Mouse (Mus musculus): Measurements from ENCODE around the gene Tubb3. TPM values are rescaled to one million over a fixed set of nuclear protein-coding genes. Genes with fewer than 3 reads are reported as not detected.
"Not testable (repeated sequence)": the region's sequence is repeated elsewhere in the genome, so short reads cannot be mapped to it uniquely, and the experiment has no call there.

Tubb3 gene
- polyA plus RNA-seq, 1 experiment from 2014 or later = 1,817 TPM

- no peak for ATAC-seq (ENCODE audit: low FRiP score)
- H3K27me3 ChIP-seq = no peaks in the 10 kb centered on the region
- H3K9me3 ChIP-seq = no peaks in the 10 kb centered on the region
- H3K9ac ChIP-seq = peak overlapping the region; percentile 91
- H3K27ac ChIP-seq = peak overlapping the region; percentile 89
- peak overlapping the region; percentile 72 for H3K4me2 ChIP-seq
- H3K36me3 ChIP-seq = peaks cover 19% of the 10 kb centered on the region; the same call in 1 of the 2 replicates
- peak overlapping the region; percentile 66 for H3K4me3 ChIP-seq
- 46% methylated on average over 4 of the region's 4 CpGs for WGBS
- H3K4me1 ChIP-seq (replicated peaks) = peaks cover 22% of the 10 kb centered on the region
Observed at GRCm38 (mm10) chr8:123443576-123443921, 32.3 kb downstream of the Tubb3 start.

DNA sequence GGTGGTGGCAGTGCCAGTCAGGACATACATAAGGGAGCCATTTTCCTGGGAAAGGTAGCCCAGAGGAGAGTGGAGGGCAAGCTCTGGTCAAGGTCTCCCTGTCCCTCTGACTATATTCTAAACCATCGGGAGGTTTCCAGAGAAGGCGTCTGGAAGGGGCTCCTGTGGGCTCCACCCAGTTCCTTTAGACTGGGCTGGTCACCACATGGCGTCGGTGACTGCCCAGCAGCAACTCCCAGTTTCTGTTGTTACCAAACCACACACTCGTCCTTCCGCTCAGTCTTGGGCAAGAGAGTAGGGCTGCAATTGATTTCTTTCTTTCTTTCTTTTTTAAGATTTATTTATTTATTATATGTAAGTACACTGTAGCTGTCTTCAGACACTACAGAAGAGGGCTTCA is 32.9 kb downstream of the Tubb3 start:
- H3K4me3 ChIP-seq = peak overlapping the region; percentile 66
- H3K4me1 ChIP-seq (replicated peaks) = peaks cover 22% of the 10 kb centered on the region
- 88% methylated on average over 6 of the region's 6 CpGs for WGBS
- no peak for ATAC-seq (ENCODE audit: low FRiP score)
- no peaks in the 10 kb centered on the region for H3K9me3 ChIP-seq
- H3K27me3 ChIP-seq = no peaks in the 10 kb centered on the region
- peak overlapping the region; percentile 72 for H3K4me2 ChIP-seq
- H3K36me3 ChIP-seq = peaks cover 21% of the 10 kb centered on the region
- no peak overlapping the region for H3K27ac ChIP-seq
- H3K9ac ChIP-seq = peak overlapping the region; percentile 91; the same call in 1 of the 2 replicates

GRCm38 (mm10) chr8:123445981-123446380 is 34.8 kb downstream of the Tubb3 start:
- ATAC-seq (ENCODE audit: low FRiP score) = no peak
- 85% methylated on average over 10 of the region's 10 CpGs for WGBS
- H3K9ac ChIP-seq = peak overlapping the region; percentile 35; the same call in 1 of the 2 replicates
- no peak overlapping the region for H3K4me2 ChIP-seq
- H3K27ac ChIP-seq = no peak overlapping the region
- H3K9me3 ChIP-seq = no peaks in the 10 kb centered on the region
- H3K4me1 ChIP-seq (replicated peaks) = peaks cover 22% of the 10 kb centered on the region
- no peak overlapping the region for H3K4me3 ChIP-seq
- H3K27me3 ChIP-seq = no peaks in the 10 kb centered on the region
- H3K36me3 ChIP-seq = peaks cover 36% of the 10 kb centered on the region

DNA sequence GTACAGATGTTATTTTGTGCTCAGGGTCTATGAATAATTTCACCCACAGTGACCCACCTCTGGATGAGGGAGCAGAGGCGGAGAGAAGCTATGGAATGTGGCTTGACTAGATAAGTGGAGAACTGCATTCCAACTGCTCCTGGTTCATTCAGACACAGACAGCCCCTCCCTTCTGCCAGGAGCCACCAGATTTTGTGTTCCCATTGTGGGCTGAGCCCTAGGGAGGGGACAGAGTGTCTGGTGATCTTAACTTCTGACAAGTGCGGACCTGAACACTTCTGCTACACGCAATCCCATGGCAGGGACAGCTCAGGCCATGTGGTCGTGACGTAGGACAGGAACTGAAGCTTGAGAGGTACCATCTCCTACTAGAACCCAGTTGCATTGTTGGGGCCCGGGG is 35.6 kb downstream of the Tubb3 start:
- Histone ChIP-seq H3K4me2 (no peak overlapping the region), H3K27ac (no peak overlapping the region), H3K27me3 (no peaks in the 10 kb centered on the region), H3K36me3 (peaks cover 44% of the 10 kb centered on the region), H3K9me3 (no peaks in the 10 kb centered on the region), H3K4me3 (no peak overlapping the region), H3K4me1 (replicated peaks) (peaks cover 22% of the 10 kb centered on the region), H3K9ac (no peak overlapping the region)
- no peak for ATAC-seq (ENCODE audit: low FRiP score)
- WGBS = 98% methylated on average over 6 of the region's 6 CpGs

DNA sequence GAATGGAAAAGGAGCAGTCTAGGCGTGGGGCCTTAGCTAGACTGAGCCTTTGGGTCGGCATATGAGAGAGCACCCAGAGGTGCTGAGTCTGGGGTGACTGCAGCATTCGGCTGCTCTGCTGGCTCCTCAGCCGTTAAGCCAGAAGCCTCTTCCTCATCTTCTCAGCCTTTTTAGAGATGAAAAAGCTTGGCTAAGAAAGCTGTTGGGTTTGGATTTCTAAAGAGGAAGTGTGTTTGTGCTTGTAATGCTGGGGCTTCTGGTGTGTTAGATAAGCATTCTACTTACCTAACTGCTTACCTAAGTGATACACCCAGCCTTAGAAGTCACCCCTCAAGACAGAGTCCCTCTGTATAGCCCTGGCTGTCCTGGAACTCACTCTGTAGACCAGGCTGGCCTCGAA is 39.6 kb downstream of the Tubb3 start:
- Histone ChIP-seq H3K27ac (no peak overlapping the region), H3K4me3 (no peak overlapping the region), H3K4me2 (no peak overlapping the region), H3K4me1 (replicated peaks) (0 out of 2 replicates have a peak, but pooled peaks cover under 1% of the 10 kb centered on the region), H3K36me3 (peaks cover 77% of the 10 kb centered on the region), H3K27me3 (no peaks in the 10 kb centered on the region), H3K9me3 (no peaks in the 10 kb centered on the region), H3K9ac (no peak overlapping the region)
- WGBS = 93% methylated on average over 5 of the region's 5 CpGs
- no peak for ATAC-seq (ENCODE audit: low FRiP score)

DNA sequence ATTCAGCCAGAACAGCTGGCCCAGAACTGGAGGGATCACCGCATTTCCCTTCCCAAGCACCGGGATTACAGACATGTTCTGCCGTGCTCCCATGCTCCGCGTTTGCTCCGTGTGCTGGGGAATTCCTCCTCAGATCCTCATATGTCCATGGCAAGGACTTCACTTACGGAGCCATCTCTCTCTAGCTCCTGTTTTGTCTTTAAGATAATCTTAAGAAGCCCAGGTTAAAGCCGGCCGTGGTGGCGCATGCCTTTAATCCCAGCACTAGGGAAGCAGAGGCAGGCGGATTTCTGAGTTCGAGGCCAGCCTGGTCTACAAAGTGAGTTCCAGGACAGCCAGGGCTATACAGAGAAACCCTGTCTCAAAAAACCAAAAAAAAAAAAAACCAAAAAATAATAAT is 40.5 kb downstream of the Tubb3 start:
- not testable (repeated sequence) for H3K9ac ChIP-seq; H3K9me3 ChIP-seq; H3K4me2 ChIP-seq; H3K4me1 ChIP-seq (replicated peaks); H3K27me3 ChIP-seq; H3K4me3 ChIP-seq; H3K27ac ChIP-seq; ATAC-seq (ENCODE audit: low FRiP score)
- peaks cover 82% of the 10 kb centered on the region for H3K36me3 ChIP-seq
- 95% methylated on average over 12 of the region's 12 CpGs for WGBS

- Histone ChIP-seq H3K4me1 (replicated peaks) (no peaks in the 10 kb centered on the region), H3K27me3 (no peaks in the 10 kb centered on the region), H3K36me3 (peaks cover 82% of the 10 kb centered on the region), H3K4me2 (no peak overlapping the region), H3K27ac (no peak overlapping the region), H3K9me3 (no peaks in the 10 kb centered on the region), H3K9ac (no peak overlapping the region), H3K4me3 (no peak overlapping the region)
- WGBS = 91% methylated on average over 4 of the region's 4 CpGs
- no peak for ATAC-seq (ENCODE audit: low FRiP score)
Observed at GRCm38 (mm10) chr8:123452149-123452548, 40.9 kb downstream of the Tubb3 start.

GRCm38 (mm10) chr8:123453291-123453690 is 42.1 kb downstream of the Tubb3 start:
- H3K4me1 ChIP-seq (replicated peaks) = no peaks in the 10 kb centered on the region
- H3K9ac ChIP-seq = no peak overlapping the region
- H3K36me3 ChIP-seq = peaks cover 89% of the 10 kb centered on the region
- no peak overlapping the region for H3K4me2 ChIP-seq
- no peaks in the 10 kb centered on the region for H3K9me3 ChIP-seq
- no peak overlapping the region for H3K4me3 ChIP-seq
- ATAC-seq (ENCODE audit: low FRiP score) = no peak
- H3K27me3 ChIP-seq = no peaks in the 10 kb centered on the region
- WGBS = 85% methylated on average over 7 of the region's 7 CpGs
- H3K27ac ChIP-seq = no peak overlapping the region

DNA sequence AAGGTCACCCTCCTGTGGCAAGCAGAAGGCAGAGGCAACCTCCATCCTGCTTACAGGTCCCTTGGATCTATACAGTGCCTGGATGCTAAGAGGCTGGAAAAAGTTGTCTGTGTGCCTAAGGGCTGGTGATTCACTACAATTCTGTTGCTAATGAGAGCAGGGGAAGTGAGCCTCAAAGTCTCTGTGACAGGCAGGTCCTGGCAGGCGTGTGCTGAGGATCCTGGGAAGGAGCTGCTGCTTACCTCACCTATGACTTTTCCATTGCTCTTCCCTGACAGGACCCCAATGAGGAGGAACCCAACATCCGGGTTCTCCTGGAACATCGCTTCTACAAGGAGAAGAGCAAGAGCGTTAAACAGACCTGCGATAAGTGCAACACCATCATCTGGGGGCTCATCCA is 42.7 kb downstream of the Tubb3 start:
- H3K36me3 ChIP-seq = peaks cover 95% of the 10 kb centered on the region
- ATAC-seq (ENCODE audit: low FRiP score) = no peak
- no peak overlapping the region for H3K9ac ChIP-seq
- 75% methylated on average over 5 of the region's 5 CpGs for WGBS
- H3K27ac ChIP-seq = no peak overlapping the region
- no peaks in the 10 kb centered on the region for H3K4me1 ChIP-seq (replicated peaks)
- no peak overlapping the region for H3K4me3 ChIP-seq
- H3K9me3 ChIP-seq = no peaks in the 10 kb centered on the region
- no peak overlapping the region for H3K4me2 ChIP-seq
- H3K27me3 ChIP-seq = no peaks in the 10 kb centered on the region

- no peak for ATAC-seq (ENCODE audit: low FRiP score)
- no peaks in the 10 kb centered on the region for H3K9me3 ChIP-seq
- no peak overlapping the region for H3K9ac ChIP-seq
- H3K4me1 ChIP-seq (replicated peaks) = no peaks in the 10 kb centered on the region
- no peak overlapping the region for H3K4me3 ChIP-seq
- peaks cover 95% of the 10 kb centered on the region for H3K36me3 ChIP-seq
- H3K27me3 ChIP-seq = no peaks in the 10 kb centered on the region
- H3K27ac ChIP-seq = no peak overlapping the region
- WGBS = 91% methylated on average over 6 of the region's 6 CpGs
- no peak overlapping the region for H3K4me2 ChIP-seq
Observed at GRCm38 (mm10) chr8:123454559-123454958, 43.3 kb downstream of the Tubb3 start.

DNA sequence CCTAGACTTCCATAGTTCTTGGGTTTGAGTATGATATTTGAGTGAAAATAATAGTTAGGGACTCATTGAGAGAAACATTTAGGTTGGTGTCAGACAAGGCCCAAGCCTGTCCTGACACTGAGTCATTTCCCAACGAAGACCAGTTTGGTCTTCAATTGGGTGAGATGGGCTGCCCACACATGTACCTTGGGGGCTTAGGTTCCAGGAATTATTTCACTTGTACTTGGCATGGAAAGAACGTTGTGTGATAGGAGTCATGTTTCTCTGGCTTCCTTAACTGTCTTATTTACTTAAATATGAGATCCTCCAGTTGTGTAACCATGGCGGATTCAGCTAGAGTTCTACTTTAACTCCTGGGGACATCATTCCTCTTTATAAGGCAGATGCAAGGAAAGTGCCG is 52.4 kb downstream of the Tubb3 start:
- H3K9me3 ChIP-seq = no peaks in the 10 kb centered on the region
- no peak overlapping the region for H3K9ac ChIP-seq
- no peak overlapping the region for H3K4me2 ChIP-seq
- no peak overlapping the region for H3K27ac ChIP-seq
- no peaks in the 10 kb centered on the region for H3K27me3 ChIP-seq
- H3K4me3 ChIP-seq = no peak overlapping the region
- WGBS = 95% methylated on average over 4 of the region's 4 CpGs
- peaks cover 57% of the 10 kb centered on the region for H3K36me3 ChIP-seq
- H3K4me1 ChIP-seq (replicated peaks) = no peaks in the 10 kb centered on the region
- ATAC-seq (ENCODE audit: low FRiP score) = no peak

DNA sequence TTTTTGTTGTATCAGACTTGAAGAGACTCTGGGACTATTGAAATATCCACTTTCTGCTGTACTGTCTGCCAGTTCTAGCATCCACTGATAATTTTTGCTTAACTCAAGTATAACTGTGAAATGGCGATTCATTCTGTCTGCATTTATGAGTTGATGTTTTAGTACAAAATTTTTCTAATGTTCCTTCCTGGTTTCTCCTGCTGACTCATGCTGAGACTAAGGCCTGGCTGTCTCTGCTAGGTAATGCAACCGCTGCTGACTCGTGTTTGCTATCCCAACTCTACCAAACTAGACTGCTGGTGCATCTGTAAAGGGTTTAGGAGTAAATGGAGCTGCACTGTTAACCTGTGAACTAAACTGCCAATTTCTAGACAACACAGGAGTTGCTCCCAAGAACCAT is 56.3 kb downstream of the Tubb3 start:
- 87% methylated on average over 3 of the region's 3 CpGs for WGBS
- Histone ChIP-seq H3K4me3 (no peak overlapping the region), H3K4me1 (replicated peaks) (no peaks in the 10 kb centered on the region), H3K27ac (no peak overlapping the region), H3K4me2 (no peak overlapping the region), H3K9me3 (no peaks in the 10 kb centered on the region), H3K36me3 (peaks cover 19% of the 10 kb centered on the region), H3K9ac (no peak overlapping the region), H3K27me3 (no peaks in the 10 kb centered on the region)
- no peak for ATAC-seq (ENCODE audit: low FRiP score)
